Mouse (Mus musculus): ENCODE measurements around the gene Nfxl1.
"Not testable (repeated sequence)": the region's sequence is repeated elsewhere in the genome, so short reads cannot be mapped to it uniquely, and the experiment has no call there.

The Nfxl1 gene

GRCm38 (mm10) chr5:72559544-72560049 is at the start of gene Nfxl1:
Nfxl1 (minus strand) TSS chr5:72559684.
- peak; percentile 99 for DNase-seq (ENCODE audit: low read depth, low spot score)

GRCm38 (mm10) chr5:72603138-72603537 is 43.7 kb upstream of the Nfxl1 start:
- DNase-seq (ENCODE audit: low read depth, low spot score): no peak

- DNase-seq (ENCODE audit: low read depth, low spot score): peak; percentile 66
These were observed 41.5 kb upstream of the Nfxl1 start for GRCm38 (mm10) chr5:72601006-72601405.

- peak; percentile 20 for DNase-seq (ENCODE audit: low read depth, low spot score)
These were observed 27.8 kb upstream of the Nfxl1 start, which contains the start of gene Gm5868 for GRCm38 (mm10) chr5:72587192-72587681. Gm5868 (minus strand) TSS chr5:72587551.

- DNase-seq (ENCODE audit: low read depth, low spot score): not testable (repeated sequence)
These were observed 27.2 kb upstream of the Nfxl1 start for GRCm38 (mm10) chr5:72586667-72587191.

GRCm38 (mm10) chr5:72586122-72586521 is 26.6 kb upstream of the Nfxl1 start:
- DNase-seq (ENCODE audit: low read depth, low spot score): not testable (repeated sequence)

GRCm38 (mm10) chr5:72580970-72581332 is 21.5 kb upstream of the Nfxl1 start, which contains the start of gene Zar1:
Zar1 (minus strand) TSS chr5:72581254.
- peak; percentile 23 for DNase-seq (ENCODE audit: low read depth, low spot score)

- DNase-seq (ENCODE audit: low read depth, low spot score): not testable (repeated sequence)
These were observed 20.8 kb upstream of the Nfxl1 start for GRCm38 (mm10) chr5:72580088-72580969.

GRCm38 (mm10) chr5:72579599-72579998 is 20.1 kb upstream of the Nfxl1 start:
- DNase-seq (ENCODE audit: low read depth, low spot score): peak; percentile 23

- no peak for DNase-seq (ENCODE audit: low read depth, low spot score)
These were observed 6.1 kb upstream of the Nfxl1 start for GRCm38 (mm10) chr5:72565621-72566020.

- not testable (repeated sequence) for DNase-seq (ENCODE audit: low read depth, low spot score)
These were observed 3.7 kb upstream of the Nfxl1 start for GRCm38 (mm10) chr5:72563183-72563582.

- no peak for DNase-seq (ENCODE audit: low read depth, low spot score)
These were observed 1.6 kb upstream of the Nfxl1 start for GRCm38 (mm10) chr5:72560976-72561628.

- no peak for DNase-seq (ENCODE audit: low read depth, low spot score)
These were observed 563 bp downstream of the Nfxl1 start for GRCm38 (mm10) chr5:72558716-72559526.

GRCm38 (mm10) chr5:72556245-72556644 is 3.2 kb downstream of the Nfxl1 start:
- DNase-seq (ENCODE audit: low read depth, low spot score): no peak

- no peak for DNase-seq (ENCODE audit: low read depth, low spot score)
These were observed 8.3 kb downstream of the Nfxl1 start for GRCm38 (mm10) chr5:72551209-72551608.

GRCm38 (mm10) chr5:72528896-72529295 is 30.6 kb downstream of the Nfxl1 start:
- DNase-seq (ENCODE audit: low read depth, low spot score): no peak

- no peak for DNase-seq (ENCODE audit: low read depth, low spot score)
These were observed 45.7 kb downstream of the Nfxl1 start for GRCm38 (mm10) chr5:72513808-72514207.

- DNase-seq (ENCODE audit: low read depth, low spot score): peak; percentile 43
These were observed 53.7 kb downstream of the Nfxl1 start for GRCm38 (mm10) chr5:72505740-72506139.

GRCm38 (mm10) chr5:72503531-72504523 is 55.7 kb downstream of the Nfxl1 start, which contains the start of gene Corin:
Corin (minus strand) TSS chr5:72504473.
- no peak for DNase-seq (ENCODE audit: low read depth, low spot score)

GRCm38 (mm10) chr5:72502778-72503177 is 56.7 kb downstream of the Nfxl1 start:
- no peak for DNase-seq (ENCODE audit: low read depth, low spot score)
